Comparison of ENCODE assay signal across 26 mouse cellular contexts in the genomic region with DNA sequence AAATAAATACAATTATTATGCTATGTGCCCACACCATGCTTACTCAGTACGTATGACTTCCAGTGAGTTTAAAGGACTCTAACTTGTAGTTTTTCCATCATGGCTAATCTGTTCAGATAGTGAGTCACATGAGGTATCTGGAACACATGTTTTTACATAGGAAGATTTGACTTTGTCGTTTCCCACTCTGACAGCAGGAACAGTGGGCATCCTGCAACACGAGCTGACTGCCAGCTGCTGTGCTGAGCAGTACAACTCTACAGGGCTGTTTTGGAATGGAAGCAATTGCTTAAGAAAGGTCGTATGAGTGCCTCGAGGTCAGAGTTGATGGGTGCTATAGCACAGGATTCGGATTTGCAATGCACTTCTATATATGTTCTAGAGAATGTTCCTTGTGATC.
DNase-seq lines count a peak whose midpoint lies in the region; ATAC-seq and TF ChIP-seq lines count a peak whose summit lies in the region.
"Had no signal": no experiment of that assay in that cellular context is flagged by ENCODE, and none has a peak within 500 bp of the region (broad histone marks: within the 10 kb centered on the region; RNA-seq: fewer than 3 reads in every experiment).

No protein-coding gene starts in this region.

- TF ChIP-seq EP300 in lung, postnatal 0 days (IDR thresholded peaks at IDR 0.05), result no peak

- ATAC-seq in heart, embryonic 14.5 days (ENCODE audit: insufficient number of reproducible peaks, insufficient read depth, low FRiP score, low read depth), result no peak
- peak; percentile 57 for ATAC-seq in lung, postnatal 0 days
- no peak for ATAC-seq in hindbrain, embryonic 16.5 days
- ATAC-seq: CD4-positive, CD25-positive, alpha-beta regulatory T cell, adult 4 months; forebrain, embryonic 14.5 days; hindbrain, postnatal 0 days had no signal

- H3K27me3 ChIP-seq in heart, embryonic 14.5 days (ENCODE audit: control insufficient read depth, insufficient read depth, low read length), result no peaks in the 10 kb centered on the region
- H3K27me3 ChIP-seq in lung, postnatal 0 days (replicated peaks; ENCODE audit: insufficient read depth, low read length), result no peaks in the 10 kb centered on the region
- H3K27me3 ChIP-seq in hindbrain, embryonic 16.5 days (replicated peaks; ENCODE audit: control insufficient read depth, insufficient read depth, low read length), result no peaks in the 10 kb centered on the region
- H3K27me3 ChIP-seq: embryonic facial prominence, embryonic 15.5 days had no signal

- H3K9ac ChIP-seq in heart, embryonic 14.5 days (ENCODE audit: low read length), result no peak overlapping the region
- no peak overlapping the region for H3K9ac ChIP-seq in lung, postnatal 0 days (replicated peaks; ENCODE audit: low read depth)
- H3K9ac ChIP-seq in hindbrain, embryonic 16.5 days (ENCODE audit: low read depth, low read length), result no peak overlapping the region
- H3K9ac ChIP-seq: embryonic facial prominence, embryonic 15.5 days had no signal

- H3K4me3 ChIP-seq in heart, embryonic 14.5 days (ENCODE audit: control insufficient read depth in 1 of 2, insufficient read depth in 1 of 2, low read depth in 1 of 2, low read length in 2 of 2), result no peak overlapping the region
- H3K4me3 ChIP-seq in lung, postnatal 0 days (ENCODE audit: low read depth, low read length), result no peak overlapping the region
- H3K4me3 ChIP-seq in lung, adult 2 months (replicated peaks; ENCODE audit: extremely low read depth, low read depth, low read length), result no peak overlapping the region
- no peak overlapping the region for H3K4me3 ChIP-seq in hindbrain, embryonic 16.5 days (ENCODE audit: low read length)
- H3K4me3 ChIP-seq: embryonic facial prominence, embryonic 15.5 days; erythroblast, embryonic 14.5 days; forebrain, embryonic 10.5 days; gastrocnemius, adult 2 months had no signal

- WGBS in heart, embryonic 14.5 days, result 48% methylated on average over 6 of the region's 6 CpGs
- WGBS in lung, postnatal 0 days, result 71% methylated on average over 6 of the region's 6 CpGs
- WGBS in lung, adult 2 months, result 70% methylated on average over 6 of the region's 6 CpGs
- WGBS in hindbrain, embryonic 16.5 days, result 80% methylated on average over 6 of the region's 6 CpGs

- peaks cover 23% of the 10 kb centered on the region for H3K36me3 ChIP-seq in heart, embryonic 14.5 days (ENCODE audit: control insufficient read depth, insufficient read depth, low read length)
- H3K36me3 ChIP-seq in lung, postnatal 0 days (ENCODE audit: insufficient read depth, low read length), result peaks cover 15% of the 10 kb centered on the region; the same call in 1 of the 2 replicates
- H3K36me3 ChIP-seq in hindbrain, embryonic 16.5 days (ENCODE audit: control insufficient read depth, insufficient read depth, low read length), result peaks cover 12% of the 10 kb centered on the region; the same call in 1 of the 2 replicates
- H3K36me3 ChIP-seq: G1E had no signal

- TF ChIP-seq CTCF in lung, postnatal 0 days (IDR thresholded peaks at IDR 0.05), result no peak
- TF ChIP-seq CTCF in lung, adult 2 months (IDR thresholded peaks at IDR 0.05; ENCODE audit: insufficient read depth, low read length), result no peak

- no peak for TF ChIP-seq POLR2A in lung, adult 2 months (IDR thresholded peaks at IDR 0.05; ENCODE audit: borderline replicate concordance, extremely low read depth, low read depth, low read length)

- H3K4me2 ChIP-seq in heart, embryonic 14.5 days (ENCODE audit: low read length), result no peak overlapping the region
- no peak overlapping the region for H3K4me2 ChIP-seq in lung, postnatal 0 days (replicated peaks; ENCODE audit: low read depth, low read length)
- no peak overlapping the region for H3K4me2 ChIP-seq in hindbrain, embryonic 16.5 days (ENCODE audit: low read length)
- H3K4me2 ChIP-seq: embryonic facial prominence, embryonic 15.5 days had no signal

- DNase-seq in heart, adult 11 months, result peak; percentile 70
- no peak for DNase-seq in heart, adult 9 months (ENCODE audit: low spot score in 2 of 2)
- DNase-seq in heart, postnatal 4 days, result no peak
- DNase-seq in lung, postnatal 0 days (ENCODE audit: low spot score), result peak; percentile 49
- DNase-seq in lung, adult 2 months, result no peak
- DNase-seq: adrenal gland, adult 8-10 months; adrenal gland, postnatal 36 days; B cell, adult 2 months; cerebellum, adult 11 months; cerebellum, adult 8-10 months; cerebellum, postnatal 14 days; embryo, embryonic 11 days; gastrocnemius, adult 2 months; gastrocnemius, postnatal 25 days; heart, adult 18-20 months; kidney, adult 11 months; kidney, adult 9 months had no signal

- H3K4me1 ChIP-seq in heart, embryonic 14.5 days (ENCODE audit: control insufficient read depth in 2 of 2, insufficient read depth in 2 of 2, low read length in 2 of 2), result peaks cover 39 to 62% of the 10 kb centered on the region in 2 experiments
- H3K4me1 ChIP-seq in lung, postnatal 0 days (ENCODE audit: insufficient read depth, low read depth, low read length), result no peaks in the 10 kb centered on the region
- H3K4me1 ChIP-seq in lung, adult 2 months (ENCODE audit: control insufficient read depth, insufficient read depth, low read length), result no peaks in the 10 kb centered on the region
- no peaks in the 10 kb centered on the region for H3K4me1 ChIP-seq in hindbrain, embryonic 16.5 days (ENCODE audit: control insufficient read depth, insufficient read depth, low read depth, low read length)
- H3K4me1 ChIP-seq: embryonic facial prominence, embryonic 15.5 days; forebrain, embryonic 10.5 days had no signal

- H3K27ac ChIP-seq in heart, embryonic 14.5 days (replicated peaks in 1 of 2; ENCODE audit: control insufficient read depth in 1 of 2, insufficient read depth in 1 of 2, low read depth in 2 of 2, low read length in 2 of 2), result peak overlapping the region; percentile 36 to 97
- H3K27ac ChIP-seq in lung, postnatal 0 days (ENCODE audit: low read length), result no peak overlapping the region
- no peak overlapping the region for H3K27ac ChIP-seq in hindbrain, embryonic 16.5 days (ENCODE audit: low read depth, low read length)
- H3K27ac ChIP-seq: embryonic facial prominence, embryonic 15.5 days; forebrain, embryonic 10.5 days; gastrocnemius, adult 2 months; hindbrain, postnatal 0 days had no signal

- no peaks in the 10 kb centered on the region for H3K9me3 ChIP-seq in heart, embryonic 14.5 days (ENCODE audit: control insufficient read depth, low read length)
- H3K9me3 ChIP-seq in lung, postnatal 0 days (ENCODE audit: low read length), result no peaks in the 10 kb centered on the region
- no peaks in the 10 kb centered on the region for H3K9me3 ChIP-seq in hindbrain, embryonic 16.5 days (ENCODE audit: control insufficient read depth, low read length)
- H3K9me3 ChIP-seq: embryonic facial prominence, embryonic 15.5 days; forebrain, embryonic 10.5 days; G1E had no signal

Comparison
In these comparisons a context has a peak if more than half of its experiments do, and no peak if none do; other contexts are left out.
1. DNase-seq: peak in heart, adult 11 months (single experiment) and lung, postnatal 0 days (single experiment); none in heart, adult 9 months (0 of 2), heart, postnatal 4 days (single experiment) and lung, adult 2 months (single experiment).
2. H3K27ac ChIP-seq: peak in heart, embryonic 14.5 days (2 of 2); none in lung, postnatal 0 days (single experiment) and hindbrain, embryonic 16.5 days (single experiment).